Mouse (Mus musculus): ENCODE data around the gene Dnajc9. TPM values are rescaled to one million over a fixed set of nuclear protein-coding genes. Genes with fewer than 3 reads are reported as not detected.

Gene Dnajc9
- polyA plus RNA-seq, 1 experiment from 2014 or later, result 137 TPM

DNA sequence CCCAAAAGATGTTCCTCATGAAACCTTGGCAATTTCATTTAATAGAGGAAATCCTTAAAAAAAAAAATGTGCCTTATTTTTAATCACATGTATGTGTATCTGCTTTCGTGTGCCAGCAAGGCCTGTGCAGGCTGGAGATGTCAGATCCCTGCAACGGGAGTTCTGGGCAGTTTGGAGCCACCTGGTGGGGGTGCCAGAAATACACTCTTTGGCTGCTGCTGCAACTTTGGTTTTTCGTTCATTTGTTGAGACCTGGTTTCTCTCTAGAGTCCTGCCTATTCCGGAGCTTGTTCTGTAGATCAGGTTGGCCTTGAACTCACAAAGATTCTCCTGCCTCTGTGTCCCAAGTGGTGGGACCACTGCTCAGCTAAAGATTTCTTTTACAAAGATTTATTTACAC, 10.2 kb upstream of the Dnajc9 start:
- WGBS, result 45% methylated on average over 4 of the region's 4 CpGs
- Histone ChIP-seq H3K36me3 (ENCODE audit: control insufficient read depth, insufficient read depth, low read length) (no peaks in the 10 kb centered on the region), H3K9me3 (ENCODE audit: control insufficient read depth, low read length) (no peaks in the 10 kb centered on the region), H3K9ac (ENCODE audit: low read depth, low read length) (no peak overlapping the region), H3K27me3 (ENCODE audit: control insufficient read depth, insufficient read depth, low read length) (no peaks in the 10 kb centered on the region), H3K4me3 (ENCODE audit: low read length) (no peak overlapping the region), H3K27ac (ENCODE audit: low read depth, low read length) (no peak overlapping the region), H3K4me1 (ENCODE audit: control insufficient read depth, insufficient read depth, low read length) (no peaks in the 10 kb centered on the region), H3K4me2 (replicated peaks; ENCODE audit: low read depth, low read length) (no peak overlapping the region)
- ATAC-seq (ENCODE audit: low FRiP score, low TSS enrichment), result no peak

DNA sequence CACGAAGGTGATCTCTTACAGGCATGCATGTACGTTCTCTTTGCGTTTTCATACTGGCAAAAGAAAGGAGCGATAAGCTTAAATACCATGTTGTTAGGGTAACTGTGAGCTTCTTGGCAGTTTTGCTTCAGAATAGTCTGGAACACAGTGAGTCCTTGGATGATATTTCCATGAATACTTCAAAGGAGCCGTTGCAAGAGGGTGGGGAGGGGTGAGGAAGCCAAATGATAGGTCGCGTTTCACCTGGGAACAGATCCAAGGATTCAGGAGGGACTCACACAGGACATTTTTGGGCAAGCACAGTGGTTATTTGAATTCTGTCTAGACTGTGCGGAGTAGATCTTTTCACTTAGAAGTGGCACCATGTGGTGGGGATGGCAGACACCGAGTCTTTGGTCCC, 8.5 kb upstream of the Dnajc9 start:
- no peaks in the 10 kb centered on the region for H3K27me3 ChIP-seq (ENCODE audit: control insufficient read depth, insufficient read depth, low read length)
- 85% methylated on average over 9 of the region's 9 CpGs for WGBS
- ATAC-seq (ENCODE audit: low FRiP score, low TSS enrichment), result no peak
- H3K9me3 ChIP-seq (ENCODE audit: control insufficient read depth, low read length), result no peaks in the 10 kb centered on the region
- H3K9ac ChIP-seq (ENCODE audit: low read depth, low read length), result no peak overlapping the region
- no peaks in the 10 kb centered on the region for H3K36me3 ChIP-seq (ENCODE audit: control insufficient read depth, insufficient read depth, low read length)
- no peaks in the 10 kb centered on the region for H3K4me1 ChIP-seq (ENCODE audit: control insufficient read depth, insufficient read depth, low read length)
- no peak overlapping the region for H3K4me2 ChIP-seq (replicated peaks; ENCODE audit: low read depth, low read length)
- no peak overlapping the region for H3K4me3 ChIP-seq (ENCODE audit: low read length)
- no peak overlapping the region for H3K27ac ChIP-seq (ENCODE audit: low read depth, low read length)

GRCm38 (mm10) chr14:20393205-20393913, 4.6 kb upstream of the Dnajc9 start, which contains the start of gene Mrps16:
Gene Mrps16, minus strand, starts transcription at chr14:20393634.
- Histone ChIP-seq H3K9me3 (ENCODE audit: control insufficient read depth, low read length) (no peaks in the 10 kb centered on the region), H3K9ac (ENCODE audit: low read depth, low read length) (peak within 1 kb of the TSS; percentile 75), H3K27me3 (ENCODE audit: control insufficient read depth, insufficient read depth, low read length) (no peaks in the 10 kb centered on the region), H3K4me2 (replicated peaks; ENCODE audit: low read depth, low read length) (peak within 1 kb of the TSS; percentile 63), H3K27ac (ENCODE audit: low read depth, low read length) (peak within 1 kb of the TSS; percentile 76), H3K4me1 (ENCODE audit: control insufficient read depth, insufficient read depth, low read length) (no peaks in the 10 kb centered on the region), H3K4me3 (ENCODE audit: low read length) (peak within 1 kb of the TSS; percentile 52), H3K36me3 (ENCODE audit: control insufficient read depth, insufficient read depth, low read length) (peaks cover 16% of the 10 kb centered on the region)
- ATAC-seq (ENCODE audit: low FRiP score, low TSS enrichment), result peak; percentile 96
- under 1% methylated on average over 64 of the region's 68 CpGs for WGBS

DNA sequence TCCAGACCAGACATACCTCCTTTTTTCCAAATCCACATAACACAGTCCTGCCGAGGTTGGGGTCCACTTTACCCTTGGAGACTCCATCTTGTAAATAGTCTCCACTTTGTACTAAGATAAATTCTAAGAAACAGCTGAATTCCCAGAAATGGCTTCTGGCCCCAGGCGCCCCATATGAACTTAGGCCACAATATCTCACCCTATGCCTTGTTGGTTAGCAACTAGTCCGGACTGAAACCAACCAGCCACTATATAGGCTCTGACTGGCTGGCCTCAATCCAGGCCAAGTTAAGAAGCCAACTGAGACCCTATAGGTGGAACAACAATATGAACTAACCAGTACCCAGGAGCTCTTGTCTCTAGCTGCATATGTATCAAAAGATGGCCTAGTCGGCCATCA, 3.6 kb upstream of the Dnajc9 start:
- WGBS, result 88% methylated on average over 3 of the region's 4 CpGs
- no peaks in the 10 kb centered on the region for H3K27me3 ChIP-seq (ENCODE audit: control insufficient read depth, insufficient read depth, low read length)
- ATAC-seq (ENCODE audit: low FRiP score, low TSS enrichment), result no peak
- no peak overlapping the region for H3K4me3 ChIP-seq (ENCODE audit: low read length)
- peaks cover 16% of the 10 kb centered on the region for H3K36me3 ChIP-seq (ENCODE audit: control insufficient read depth, insufficient read depth, low read length)
- no peaks in the 10 kb centered on the region for H3K9me3 ChIP-seq (ENCODE audit: control insufficient read depth, low read length)
- H3K9ac ChIP-seq (ENCODE audit: low read depth, low read length), result no peak overlapping the region
- H3K27ac ChIP-seq (ENCODE audit: low read depth, low read length), result no peak overlapping the region
- no peak overlapping the region; the same call in 1 of the 2 replicates for H3K4me2 ChIP-seq (replicated peaks; ENCODE audit: low read depth, low read length)
- peaks cover 7% of the 10 kb centered on the region for H3K4me1 ChIP-seq (ENCODE audit: control insufficient read depth, insufficient read depth, low read length)

DNA sequence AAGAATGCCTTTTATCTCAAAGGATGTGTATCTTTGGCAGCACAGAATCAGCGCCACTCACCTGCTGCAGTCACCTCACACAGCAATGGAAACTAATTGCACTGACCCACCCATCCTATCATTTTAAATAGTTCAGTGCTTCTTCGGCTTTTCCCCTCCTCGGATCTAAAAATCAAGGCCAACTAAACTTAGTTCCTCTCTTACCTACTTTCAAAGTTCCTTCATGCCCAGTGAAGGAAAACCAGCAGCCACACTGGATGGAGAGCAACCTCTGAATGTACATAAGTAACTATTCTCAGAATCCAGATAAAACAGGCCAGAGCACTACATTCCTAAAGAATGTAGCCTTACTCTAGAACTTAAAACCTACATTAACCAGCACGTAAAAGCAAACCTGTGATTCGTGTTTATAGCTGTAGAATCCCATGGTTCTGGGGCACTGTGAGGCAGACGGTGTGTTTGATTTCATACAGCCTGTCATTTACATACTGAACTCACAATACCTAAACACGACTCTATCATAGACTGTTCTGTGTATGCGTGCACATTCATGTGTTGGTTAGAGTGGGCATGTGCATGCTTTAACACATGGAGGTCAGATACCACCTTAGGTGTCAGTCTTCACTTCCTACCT, 853 bp upstream of the Dnajc9 start:
- H3K4me3 ChIP-seq (ENCODE audit: low read length), result peak overlapping the region; percentile 53
- WGBS, result 88% methylated on average over 8 of the region's 8 CpGs
- no peak overlapping the region for H3K27ac ChIP-seq (ENCODE audit: low read depth, low read length)
- peaks cover 21% of the 10 kb centered on the region for H3K4me1 ChIP-seq (ENCODE audit: control insufficient read depth, insufficient read depth, low read length)
- peaks cover 31% of the 10 kb centered on the region for H3K36me3 ChIP-seq (ENCODE audit: control insufficient read depth, insufficient read depth, low read length)
- no peak for ATAC-seq (ENCODE audit: low FRiP score, low TSS enrichment)
- no peaks in the 10 kb centered on the region for H3K9me3 ChIP-seq (ENCODE audit: control insufficient read depth, low read length)
- peak overlapping the region; percentile 51 for H3K4me2 ChIP-seq (replicated peaks; ENCODE audit: low read depth, low read length)
- 0 out of 2 replicates have a peak overlapping the region, but pooled peaks have one; percentile 52 for H3K9ac ChIP-seq (ENCODE audit: low read depth, low read length)
- H3K27me3 ChIP-seq (ENCODE audit: control insufficient read depth, insufficient read depth, low read length), result no peaks in the 10 kb centered on the region

DNA sequence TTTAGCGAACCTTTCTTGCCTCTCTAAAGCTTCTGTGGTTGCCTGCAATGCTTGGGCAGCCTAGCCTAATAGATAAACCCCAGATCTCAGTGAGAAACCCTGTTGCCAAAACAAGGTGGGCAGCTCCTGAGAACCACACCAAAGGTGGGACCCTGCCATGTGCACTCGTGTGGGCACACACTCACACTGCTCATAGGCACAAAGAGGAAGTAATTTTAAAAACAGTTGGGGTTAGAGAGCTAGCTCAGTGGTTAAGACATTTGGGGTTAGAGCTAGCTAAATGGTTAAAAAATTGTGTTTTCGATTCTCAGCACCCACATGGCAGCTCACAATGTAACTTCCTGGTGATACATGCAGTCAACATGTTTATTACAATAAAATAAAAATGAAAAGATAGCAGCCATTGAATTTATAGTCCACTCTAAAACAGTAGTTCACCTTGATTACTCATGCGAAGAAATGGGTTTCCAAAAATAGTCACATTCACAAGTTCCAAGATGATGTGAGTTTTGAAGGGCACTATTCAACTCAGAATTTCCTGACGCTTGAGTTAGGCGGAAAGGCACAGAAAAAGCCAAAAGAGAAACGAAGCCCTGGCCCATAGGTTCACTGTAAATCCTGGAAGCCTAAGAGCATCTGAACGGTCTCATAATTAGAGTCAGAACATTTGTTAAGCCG, 8.8 kb downstream of the Dnajc9 start:
- Histone ChIP-seq H3K36me3 (ENCODE audit: control insufficient read depth, insufficient read depth, low read length) (peaks cover 45% of the 10 kb centered on the region), H3K4me3 (ENCODE audit: low read length) (no peak overlapping the region)
- 88% methylated on average over 9 of the region's 9 CpGs for WGBS

GRCm38 (mm10) chr14:20379087-20379640, 9.5 kb downstream of the Dnajc9 start:
- Histone ChIP-seq H3K4me3 (ENCODE audit: low read length) (no peak overlapping the region), H3K9me3 (ENCODE audit: control insufficient read depth, low read length) (no peaks in the 10 kb centered on the region), H3K9ac (ENCODE audit: low read depth, low read length) (no peak overlapping the region), H3K27ac (ENCODE audit: low read depth, low read length) (no peak overlapping the region), H3K27me3 (ENCODE audit: control insufficient read depth, insufficient read depth, low read length) (no peaks in the 10 kb centered on the region), H3K4me2 (replicated peaks; ENCODE audit: low read depth, low read length) (no peak overlapping the region), H3K36me3 (ENCODE audit: control insufficient read depth, insufficient read depth, low read length) (peaks cover 39% of the 10 kb centered on the region), H3K4me1 (ENCODE audit: control insufficient read depth, insufficient read depth, low read length) (no peaks in the 10 kb centered on the region)
- ATAC-seq (ENCODE audit: low FRiP score, low TSS enrichment), result no peak
- 80% methylated on average over 5 of the region's 5 CpGs for WGBS

More for the DNA sequence above, 8.8 kb downstream of the Dnajc9 start:
- H3K4me2 ChIP-seq (replicated peaks; ENCODE audit: low read depth, low read length), result no peak overlapping the region
- no peak for ATAC-seq (ENCODE audit: low FRiP score, low TSS enrichment)
- H3K27me3 ChIP-seq (ENCODE audit: control insufficient read depth, insufficient read depth, low read length), result no peaks in the 10 kb centered on the region
- H3K4me1 ChIP-seq (ENCODE audit: control insufficient read depth, insufficient read depth, low read length), result no peaks in the 10 kb centered on the region
- H3K9ac ChIP-seq (ENCODE audit: low read depth, low read length), result no peak overlapping the region
- H3K9me3 ChIP-seq (ENCODE audit: control insufficient read depth, low read length), result no peaks in the 10 kb centered on the region
- H3K27ac ChIP-seq (ENCODE audit: low read depth, low read length), result no peak overlapping the region

DNA sequence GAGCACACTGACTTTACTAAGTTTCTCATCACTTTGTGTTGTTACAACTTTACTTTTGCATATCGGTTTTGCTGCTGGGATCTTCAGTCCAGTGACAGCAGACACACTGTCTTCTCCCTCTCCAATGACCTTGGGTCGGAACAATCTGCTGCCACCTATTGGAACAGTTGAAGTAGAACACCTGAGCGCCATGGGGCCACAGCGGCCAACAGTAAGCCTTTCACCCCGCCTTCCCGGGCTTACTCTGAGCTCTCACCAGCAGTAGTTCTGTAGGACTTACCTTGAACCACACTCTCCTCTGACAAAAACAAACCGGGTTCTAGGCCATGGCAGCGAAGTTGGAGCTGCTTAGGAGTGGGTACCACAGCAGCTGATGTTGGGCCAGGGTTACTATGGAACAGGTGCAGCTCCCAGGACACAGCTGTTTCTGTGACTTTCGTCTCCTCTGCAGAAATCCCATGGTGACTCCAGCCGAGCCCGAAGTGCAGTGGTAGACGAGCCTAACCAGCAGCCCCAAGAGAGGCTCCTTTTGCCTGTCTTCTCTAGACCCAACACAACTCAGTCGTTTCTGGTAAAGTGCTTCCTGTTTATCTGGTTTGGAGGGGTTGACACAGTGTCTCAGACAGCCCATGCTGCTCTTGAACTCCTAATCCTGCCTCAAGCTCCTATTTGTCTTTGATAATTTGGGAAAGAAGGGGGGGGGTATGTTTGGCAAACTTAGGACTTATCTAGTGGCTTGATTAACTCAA, 10.2 kb downstream of the Dnajc9 start:
- ATAC-seq (ENCODE audit: low FRiP score, low TSS enrichment), result no peak; the same call in 1 of the 2 replicates
- Histone ChIP-seq H3K4me1 (ENCODE audit: control insufficient read depth, insufficient read depth, low read length) (no peaks in the 10 kb centered on the region), H3K9me3 (ENCODE audit: control insufficient read depth, low read length) (no peaks in the 10 kb centered on the region), H3K9ac (ENCODE audit: low read depth, low read length) (no peak overlapping the region), H3K27me3 (ENCODE audit: control insufficient read depth, insufficient read depth, low read length) (no peaks in the 10 kb centered on the region), H3K4me3 (ENCODE audit: low read length) (no peak overlapping the region), H3K27ac (ENCODE audit: low read depth, low read length) (no peak overlapping the region), H3K36me3 (ENCODE audit: control insufficient read depth, insufficient read depth, low read length) (peaks cover 35% of the 10 kb centered on the region), H3K4me2 (replicated peaks; ENCODE audit: low read depth, low read length) (no peak overlapping the region)
- 36% methylated on average over 13 of the region's 13 CpGs for WGBS

Data from kidney, embryonic 14.5 days (tissue).